ENCODE assay signal across 8 mouse cellular contexts in genomic region chr8:102738961-102739487, GRCm38 (mm10). TPM values are rescaled to one million over a fixed set of nuclear protein-coding genes. Genes with fewer than 3 reads are reported as not detected.
A peak's percentile ranks its signal among the peaks of the same experiment; 100 is the strongest.
DNase-seq lines count a peak whose midpoint lies in the region; ATAC-seq and TF ChIP-seq lines count a peak whose summit lies in the region.

No protein-coding gene starts in this region.

- H3K4me1 ChIP-seq in heart, embryonic 10.5 days = no peaks in the 10 kb centered on the region
- H3K4me1 ChIP-seq in neural tube, embryonic 13.5 days (replicated peaks) = peaks cover 66% of the 10 kb centered on the region
- no peaks in the 10 kb centered on the region for H3K4me1 ChIP-seq in liver, postnatal 0 days (ENCODE audit: insufficient read depth)

- peak; percentile 97 for DNase-seq in heart, adult 11 months
- DNase-seq in heart, embryonic 10.5 days (ENCODE audit: low spot score) = no peak
- DNase-seq in fat pad, adult 2 months (ENCODE audit: extremely low read depth, low read depth, low spot score) = peak; percentile 7
- DNase-seq in layer of hippocampus, adult 18-20 months (ENCODE audit: low spot score in 2 of 2) = peak; percentile 35 to 42
- DNase-seq in liver, postnatal 0 days = no peak
- DNase-seq in embryo, embryonic 10.5 days (ENCODE audit: low spot score) = no peak
- DNase-seq in thymus, postnatal 0 days (ENCODE audit: low spot score) = no peak

- no peak for TF ChIP-seq EP300 in liver, postnatal 0 days (IDR thresholded peaks at IDR 0.05; ENCODE audit: low read depth)

- 0 out of 2 replicates have a peak, but pooled peaks cover 4% of the 10 kb centered on the region for H3K36me3 ChIP-seq in heart, embryonic 10.5 days
- no peaks in the 10 kb centered on the region for H3K36me3 ChIP-seq in neural tube, embryonic 13.5 days
- H3K36me3 ChIP-seq in liver, postnatal 0 days (replicated peaks; ENCODE audit: insufficient read depth, low read length) = no peaks in the 10 kb centered on the region

- ATAC-seq in neural tube, embryonic 13.5 days (ENCODE audit: low read depth) = peak; percentile 77
- no peak for ATAC-seq in liver, postnatal 0 days

- H3K9me3 ChIP-seq in heart, embryonic 10.5 days = no peaks in the 10 kb centered on the region
- no peaks in the 10 kb centered on the region for H3K9me3 ChIP-seq in neural tube, embryonic 13.5 days
- no peaks in the 10 kb centered on the region for H3K9me3 ChIP-seq in liver, postnatal 0 days (ENCODE audit: low read length)

- 79% methylated on average over 7 of the region's 7 CpGs for WGBS in heart, embryonic 10.5 days
- 54% methylated on average over 7 of the region's 7 CpGs for WGBS in neural tube, embryonic 13.5 days
- 74% methylated on average over 7 of the region's 7 CpGs for WGBS in liver, postnatal 0 days (ENCODE audit: insufficient replicate concordance)

- H3K9ac ChIP-seq in neural tube, embryonic 13.5 days = no peak overlapping the region
- H3K9ac ChIP-seq in liver, postnatal 0 days (replicated peaks) = no peak overlapping the region

- TF ChIP-seq CTCF in liver, postnatal 0 days (IDR thresholded peaks at IDR 0.05; ENCODE audit: low read depth) = no peak

- H3K4me3 ChIP-seq in heart, embryonic 10.5 days = no peak overlapping the region
- no peak overlapping the region for H3K4me3 ChIP-seq in neural tube, embryonic 13.5 days
- H3K4me3 ChIP-seq in liver, postnatal 0 days (ENCODE audit: low read depth, low read length) = no peak overlapping the region

- no peaks in the 10 kb centered on the region for H3K27me3 ChIP-seq in heart, embryonic 10.5 days (ENCODE audit: insufficient read depth, poor library complexity, severe bottlenecking)
- H3K27me3 ChIP-seq in neural tube, embryonic 13.5 days = no peaks in the 10 kb centered on the region
- H3K27me3 ChIP-seq in liver, postnatal 0 days (ENCODE audit: insufficient read depth, low read length) = no peaks in the 10 kb centered on the region

- H3K27ac ChIP-seq in heart, embryonic 10.5 days = no peak overlapping the region
- peak overlapping the region; percentile 64 for H3K27ac ChIP-seq in neural tube, embryonic 13.5 days (replicated peaks)
- no peak overlapping the region for H3K27ac ChIP-seq in liver, postnatal 0 days (ENCODE audit: low read depth)

- H3K4me2 ChIP-seq in neural tube, embryonic 13.5 days = no peak overlapping the region
- no peak overlapping the region for H3K4me2 ChIP-seq in liver, postnatal 0 days (ENCODE audit: low read depth, low read length)

RNA-seq across cellular contexts. Expression of gene Cdh11, which starts 46.4 kb away (rescaled TPM):
- 51.8 and 55.9 TPM in 2 replicates for polyA plus RNA-seq in heart, embryonic 10.5 days (2016; fragmentation: Nextera tagmentation; extraction: Ambion mirVana)
- 10 to 100 TPM; 69.4 to 69.8 TPM for total RNA-seq in layer of hippocampus, adult 18-20 months (2021)
- 59.5 and 72.2 TPM in 2 replicates for polyA plus RNA-seq in neural tube, embryonic 13.5 days (2015; fragmentation: Nextera tagmentation; extraction: Ambion mirVana)
- polyA plus RNA-seq in liver, postnatal 0 days (2015; fragmentation: Nextera tagmentation; extraction: Ambion mirVana) = 0.59 and 0.63 TPM in 2 replicates
- polyA plus RNA-seq in thymus, postnatal 0 days (2015; fragmentation: Nextera tagmentation; extraction: Ambion mirVana) = 2.6 and 3.0 TPM in 2 replicates

Comparison
In these comparisons a context has a peak if more than half of its experiments do, and no peak if none do; other contexts are left out.
1. DNase-seq: peak in heart, adult 11 months (single experiment), fat pad, adult 2 months (single experiment) and layer of hippocampus, adult 18-20 months (2 of 2); none in heart, embryonic 10.5 days (single experiment), liver, postnatal 0 days (single experiment), embryo, embryonic 10.5 days (single experiment) and thymus, postnatal 0 days (single experiment).
2. RNA of gene Cdh11, which starts 46.4 kb away (polyA plus RNA-seq): 59.5 to 72.2 TPM in neural tube, embryonic 13.5 days and 51.8 to 55.9 TPM in heart, embryonic 10.5 days; 2.6 to 3.0 TPM in thymus, postnatal 0 days and 0.59 to 0.63 TPM in liver, postnatal 0 days; every median in the first group is over 10 times any median in the second.